Mouse (Mus musculus) gastrocnemius, postnatal 25 days (tissue): ENCODE results near the gene Olfr263. TPM values are rescaled to one million over a fixed set of nuclear protein-coding genes. Genes with fewer than 3 reads are reported as not detected.
"Not testable (repeated sequence)": the region's sequence is repeated elsewhere in the genome, so short reads cannot be mapped to it uniquely, and the experiment has no call there.

Experiments used
- DNase-seq: peaks from one replicate; pipeline ENCODE4 v3.0.0; 2022
- long read RNA-seq, 2 experiments: library from polyadenylated mRNA; stranded (forward); transcript quantifications; one replicate each; pipeline ENCODE4 v2.0.0; 2021
- total RNA-seq, 2 experiments: library from RNA; stranded (reverse); gene quantifications; 1 replicate in 1 of 2; 2 replicates in 1 of 2; pipeline ENCODE4 v1.2.3; 2021

Gene Olfr263
- not detected for total RNA-seq
- long read RNA-seq, experiment 1, result 0 reads
- long read RNA-seq, experiment 2, result 0 reads

- DNase-seq, result not testable (repeated sequence)
Measured at GRCm38 (mm10) chr13:21129339-21129738, at the start of gene Olfr263. Gene Olfr263, plus strand, starts transcription at chr13:21129639.

GRCm38 (mm10) chr13:21082686-21083085, 46.8 kb upstream of the Olfr263 start:
- DNase-seq, result no peak

DNA sequence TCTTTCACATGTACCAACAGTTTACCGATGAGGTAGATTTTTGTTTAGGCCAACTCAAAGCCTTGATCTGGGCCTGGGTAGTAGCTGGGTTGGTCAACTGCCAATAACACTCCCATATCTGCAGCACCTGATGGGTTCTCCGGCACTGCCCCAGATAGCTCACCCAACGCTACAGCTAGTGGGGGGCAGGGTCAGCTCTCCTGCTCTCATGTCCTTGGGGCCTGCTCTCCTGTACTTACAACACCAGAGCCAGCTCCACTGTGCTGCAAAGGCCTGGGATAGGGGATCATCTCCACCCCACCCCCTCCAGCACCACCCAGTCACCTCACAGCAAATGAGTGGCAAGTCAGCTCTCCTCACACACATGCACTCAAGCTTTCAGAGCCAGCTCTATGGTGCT, 19.7 kb upstream of the Olfr263 start:
- DNase-seq, result no peak

DNA sequence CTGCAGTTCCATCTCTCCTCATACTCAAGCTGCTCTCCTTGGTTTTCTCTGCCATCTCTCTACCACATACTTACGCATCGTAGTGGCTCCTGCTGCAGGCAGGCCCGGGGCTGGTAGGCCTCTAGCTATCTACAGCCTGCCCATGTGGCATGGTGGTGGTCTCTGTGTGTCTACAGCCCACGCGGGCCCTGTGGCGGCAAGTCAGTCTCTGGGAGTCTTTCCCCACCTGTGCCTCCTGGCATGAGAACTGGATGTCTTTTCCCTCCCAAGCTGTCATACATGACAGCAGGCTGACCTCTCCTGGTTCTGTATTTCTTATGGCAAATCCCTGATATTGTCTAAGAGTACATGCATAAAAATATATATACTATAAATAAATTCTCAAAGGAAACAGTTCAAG, 19.0 kb upstream of the Olfr263 start:
- no peak for DNase-seq

DNA sequence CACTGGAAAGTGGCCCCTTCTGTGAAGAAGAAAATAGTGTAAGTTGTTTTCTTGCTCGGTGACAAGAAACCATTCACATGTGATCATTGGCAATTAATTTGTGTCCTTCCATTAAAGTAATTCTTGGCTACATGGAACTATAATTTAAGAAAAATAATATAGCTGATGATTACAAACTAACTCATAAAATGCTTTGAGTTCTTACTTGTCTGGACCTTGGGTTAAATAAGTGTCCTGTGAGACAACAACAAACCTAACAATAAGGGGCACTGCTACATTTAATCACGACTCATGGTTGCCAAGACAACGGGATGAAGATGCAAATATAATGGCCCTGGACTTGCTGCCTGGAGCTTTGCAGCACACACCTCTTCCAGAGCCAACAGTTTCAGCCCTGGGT, 18.3 kb upstream of the Olfr263 start, which contains the start of gene Olfr1369-ps1:
Gene Olfr1369-ps1 (plus strand): TSS at position 301 of the 400 bp plus-strand sequence.
- not testable (repeated sequence) for DNase-seq

DNA sequence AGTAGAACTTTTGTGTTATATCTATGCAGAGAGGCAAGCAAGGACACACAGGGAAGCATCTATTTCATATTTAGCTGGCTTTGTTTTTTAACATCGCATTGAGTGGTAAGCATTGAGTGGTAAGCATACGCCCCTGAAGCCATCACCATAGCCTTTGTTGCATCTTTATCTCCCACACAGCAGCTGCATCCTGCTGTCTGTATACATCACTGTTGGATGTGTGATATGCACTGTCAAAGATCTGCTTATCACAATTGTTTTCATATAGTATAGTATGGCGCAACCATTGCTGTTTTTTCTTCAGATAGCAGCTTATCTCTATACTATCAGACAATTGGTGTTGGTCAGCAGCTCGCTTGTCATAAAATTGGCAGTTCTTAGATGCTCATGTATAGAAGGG, 15.3 kb upstream of the Olfr263 start:
- no peak for DNase-seq

GRCm38 (mm10) chr13:21142421-21142820, 13.0 kb downstream of the Olfr263 start:
- DNase-seq, result no peak

GRCm38 (mm10) chr13:21145767-21146166, 16.3 kb downstream of the Olfr263 start, which contains the start of gene Olfr1368:
Gene Olfr1368, minus strand, starts transcription at chr13:21145867.
- DNase-seq, result no peak

- DNase-seq, result no peak
Measured at GRCm38 (mm10) chr13:21155888-21156287, 26.4 kb downstream of the Olfr263 start.

GRCm38 (mm10) chr13:21158071-21158470, 28.6 kb downstream of the Olfr263 start:
- DNase-seq, result no peak

- peak; percentile 61 for DNase-seq
Measured at GRCm38 (mm10) chr13:21158785-21159474, 29.5 kb downstream of the Olfr263 start.

DNA sequence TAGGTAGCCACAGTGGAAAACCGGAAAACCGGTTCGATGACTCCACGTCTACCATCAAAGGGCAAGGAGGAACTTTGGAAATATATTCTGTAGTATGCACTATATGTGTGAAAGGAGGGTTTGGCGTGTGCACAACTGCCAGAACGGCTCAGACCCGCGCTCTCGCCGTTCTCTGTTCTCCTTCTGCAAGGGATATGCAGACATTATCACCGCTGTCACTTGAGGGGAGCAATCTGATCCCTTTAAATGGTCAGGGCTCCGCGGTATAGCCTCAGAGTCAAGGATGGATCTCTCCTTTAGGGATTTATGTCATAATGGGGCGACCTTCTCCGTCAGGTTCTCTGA, 30.0 kb downstream of the Olfr263 start:
- no peak for DNase-seq

- no peak for DNase-seq
Measured at GRCm38 (mm10) chr13:21160041-21160511, 30.6 kb downstream of the Olfr263 start.

- peak; percentile 77 for DNase-seq
Measured at GRCm38 (mm10) chr13:21160657-21161590, 31.5 kb downstream of the Olfr263 start.

DNA sequence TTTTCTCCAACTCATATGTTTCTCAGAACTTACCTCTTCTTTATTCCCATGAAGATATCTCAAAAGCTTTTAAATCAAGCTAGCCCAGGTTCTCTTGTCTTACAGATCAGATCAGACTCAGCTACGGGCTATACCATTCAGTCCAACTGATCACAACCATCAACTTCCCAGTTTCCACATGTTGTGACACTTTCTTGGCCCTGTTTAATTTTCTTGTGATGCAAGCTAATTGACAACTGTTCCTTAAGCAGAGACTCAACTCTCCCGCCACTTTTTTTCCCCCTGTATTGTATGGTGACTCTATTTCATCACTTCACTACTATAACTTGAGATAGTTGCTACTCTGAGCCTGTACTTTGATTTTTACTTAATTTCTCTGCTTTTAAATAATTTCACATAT, 32.2 kb downstream of the Olfr263 start:
- no peak for DNase-seq

DNA sequence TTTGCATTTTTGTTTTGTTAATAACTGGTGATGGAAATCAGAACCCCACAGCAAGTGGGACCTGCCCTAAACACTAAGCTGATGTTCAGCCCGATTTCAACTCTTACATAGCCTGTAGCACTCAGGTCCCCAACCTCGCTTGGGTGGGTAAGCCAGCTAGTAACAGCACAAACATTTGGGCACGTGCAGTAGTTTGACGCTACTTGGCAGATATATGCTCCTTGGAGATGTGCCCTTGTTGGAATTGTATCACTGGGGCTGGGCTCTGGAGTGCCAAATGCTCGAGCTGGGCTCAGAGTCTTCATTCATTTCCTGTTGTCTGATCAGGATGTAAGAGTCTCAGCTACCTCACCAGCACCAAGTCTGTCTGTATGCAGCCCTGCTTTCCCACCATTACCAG, 33.2 kb downstream of the Olfr263 start:
- DNase-seq, result no peak

DNA sequence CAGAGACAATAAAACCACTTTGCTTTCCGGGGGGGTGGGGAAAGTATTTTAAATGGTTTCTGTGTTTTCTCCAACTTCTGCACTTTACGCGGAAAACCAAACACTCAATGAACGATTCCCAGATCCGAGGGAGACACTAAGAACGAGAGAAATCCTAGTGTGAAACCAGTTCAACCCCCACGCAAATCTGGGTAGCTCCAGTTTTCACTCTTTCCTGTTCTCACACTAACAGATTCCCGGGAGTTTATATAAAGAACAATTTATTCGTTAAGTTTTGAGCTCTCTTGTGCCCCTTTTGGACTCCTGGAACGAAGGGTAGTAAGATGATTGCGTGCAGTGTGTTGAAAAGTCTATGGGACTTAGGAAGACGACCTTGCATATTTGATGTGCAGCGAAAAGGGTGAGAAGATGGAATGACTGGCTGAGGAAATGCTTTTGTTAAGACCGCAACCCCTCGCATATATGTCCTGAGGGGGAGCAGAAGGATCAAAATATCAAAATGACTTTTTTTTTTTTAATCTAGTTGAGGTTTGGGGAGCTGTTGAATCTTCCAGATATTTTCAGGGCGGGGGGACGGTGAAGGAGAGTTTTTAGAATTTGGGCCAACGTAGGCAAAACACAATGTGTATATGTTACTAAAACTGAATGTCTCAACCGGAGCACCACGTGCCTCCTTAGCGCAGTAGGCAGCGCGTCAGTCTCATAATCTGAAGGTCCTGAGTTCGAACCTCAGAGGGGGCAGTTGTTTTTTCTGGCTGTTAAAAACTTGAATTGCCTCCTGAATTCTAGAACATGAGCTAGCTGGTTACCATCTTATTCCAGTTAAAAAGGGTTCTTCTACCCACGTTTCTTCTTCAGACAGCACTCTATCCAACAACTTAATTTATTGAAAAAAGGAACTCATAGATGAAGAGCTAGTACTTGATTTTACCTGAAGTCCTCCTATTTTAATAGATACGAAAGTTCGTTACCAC, 37.8 kb downstream of the Olfr263 start:
- DNase-seq, result peak; percentile 61

DNA sequence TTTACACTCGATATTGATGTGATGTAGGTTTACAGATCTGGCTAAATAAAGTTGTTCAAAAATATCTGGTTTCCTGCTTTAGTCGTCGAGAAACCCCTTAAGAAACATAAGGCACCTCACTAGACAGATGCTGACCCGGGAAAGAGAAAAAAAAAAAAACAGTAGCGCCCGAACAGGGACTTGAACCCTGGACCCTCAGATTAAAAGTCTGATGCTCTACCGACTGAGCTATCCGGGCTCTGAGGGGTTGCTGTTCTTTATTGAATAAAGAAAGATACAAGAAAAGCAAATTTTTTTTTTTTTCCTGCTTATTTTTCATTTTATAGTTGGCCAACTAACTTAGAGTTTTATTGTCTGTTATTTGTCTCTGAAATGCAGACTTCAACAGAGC, 38.5 kb downstream of the Olfr263 start:
- DNase-seq, result no peak

DNA sequence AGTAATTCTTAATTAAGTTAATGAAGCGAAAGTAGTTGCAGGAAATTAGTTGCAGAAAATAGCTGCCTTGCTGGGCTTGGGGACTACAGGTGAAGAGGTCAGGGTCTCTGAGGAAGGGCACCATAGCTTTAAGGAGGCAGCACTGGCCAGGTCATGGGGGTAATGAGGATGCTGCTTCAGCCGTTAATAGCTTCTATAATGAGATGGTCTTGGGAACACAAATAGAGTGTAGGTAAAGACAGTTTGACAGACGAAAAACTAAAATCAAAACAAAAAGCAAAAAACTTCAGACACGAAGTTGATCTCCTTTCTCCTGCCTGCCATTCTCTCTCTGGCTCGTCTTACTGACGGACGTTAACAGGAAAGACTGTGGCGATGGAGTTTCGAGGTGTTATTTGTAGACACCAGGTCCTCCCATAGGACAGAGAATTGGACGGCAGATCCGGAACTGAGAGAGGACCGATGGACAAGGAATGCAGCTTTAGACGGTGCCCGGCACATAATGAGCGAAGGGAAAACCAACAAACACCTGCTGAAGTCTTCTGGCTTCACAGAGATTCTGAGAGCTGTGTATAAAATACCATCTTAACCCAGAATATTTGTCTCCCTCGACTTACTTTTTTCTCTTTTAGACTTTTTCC, 39.1 kb downstream of the Olfr263 start:
- no peak for DNase-seq

DNA sequence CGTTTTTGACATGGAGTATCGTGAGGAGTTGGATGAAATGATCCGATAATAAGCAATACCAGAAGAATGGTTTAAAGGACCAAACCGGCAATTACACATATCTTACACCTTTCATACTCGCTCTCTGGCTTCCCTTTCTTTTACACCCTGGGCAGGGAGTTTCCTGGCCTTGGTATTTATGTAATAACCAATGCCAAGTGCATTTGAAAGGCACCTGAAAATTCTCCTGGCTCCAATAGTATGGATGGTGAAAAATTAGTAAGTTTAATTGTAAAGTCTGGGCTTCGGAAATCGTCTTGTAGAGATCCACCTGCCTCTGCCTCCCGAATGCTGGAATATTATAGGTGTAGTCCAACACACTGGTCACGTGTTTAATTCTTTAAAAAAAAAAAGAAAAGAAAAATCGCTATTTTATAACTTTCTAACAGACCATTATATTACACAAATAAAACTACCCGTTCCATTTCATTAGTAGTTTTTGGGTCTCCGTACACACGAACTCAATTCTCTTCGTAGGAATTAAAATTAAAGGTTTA, 39.8 kb downstream of the Olfr263 start:
- DNase-seq, result no peak
